Mouse (Mus musculus) left cerebral cortex, adult 9 months (tissue): ENCODE measurements around the gene Top3a.

Source experiments
- DNase-seq, 2 experiments: peaks; one replicate each; pipeline ENCODE4 v3.0.0; 2022; ENCODE audit warnings: low spot score in 2 of 2

Top3a gene

DNA sequence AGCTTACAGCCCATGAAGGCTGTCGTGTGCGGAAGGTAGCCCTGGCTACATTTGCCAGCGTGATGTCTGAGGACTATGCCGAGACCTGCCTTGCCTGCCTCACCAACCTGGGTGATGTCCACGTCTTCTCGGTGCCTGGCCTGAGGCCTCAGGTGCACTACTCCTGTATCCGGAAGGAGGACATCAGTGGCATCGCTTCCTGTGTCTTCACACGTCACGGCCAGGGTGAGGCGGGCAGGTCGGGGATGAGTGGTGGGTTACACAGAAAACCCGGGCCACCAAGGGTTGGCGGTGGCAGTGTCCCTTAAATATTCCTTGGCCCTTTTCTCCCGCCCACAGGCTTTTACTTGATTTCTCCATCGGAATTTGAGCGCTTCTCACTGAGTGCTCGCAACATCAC is 65.1 kb downstream of the Top3a start:
- no peak for DNase-seq

GRCm38 (mm10) chr11:60711218-60711617 is 65.9 kb downstream of the Top3a start:
- no peak for DNase-seq

DNA sequence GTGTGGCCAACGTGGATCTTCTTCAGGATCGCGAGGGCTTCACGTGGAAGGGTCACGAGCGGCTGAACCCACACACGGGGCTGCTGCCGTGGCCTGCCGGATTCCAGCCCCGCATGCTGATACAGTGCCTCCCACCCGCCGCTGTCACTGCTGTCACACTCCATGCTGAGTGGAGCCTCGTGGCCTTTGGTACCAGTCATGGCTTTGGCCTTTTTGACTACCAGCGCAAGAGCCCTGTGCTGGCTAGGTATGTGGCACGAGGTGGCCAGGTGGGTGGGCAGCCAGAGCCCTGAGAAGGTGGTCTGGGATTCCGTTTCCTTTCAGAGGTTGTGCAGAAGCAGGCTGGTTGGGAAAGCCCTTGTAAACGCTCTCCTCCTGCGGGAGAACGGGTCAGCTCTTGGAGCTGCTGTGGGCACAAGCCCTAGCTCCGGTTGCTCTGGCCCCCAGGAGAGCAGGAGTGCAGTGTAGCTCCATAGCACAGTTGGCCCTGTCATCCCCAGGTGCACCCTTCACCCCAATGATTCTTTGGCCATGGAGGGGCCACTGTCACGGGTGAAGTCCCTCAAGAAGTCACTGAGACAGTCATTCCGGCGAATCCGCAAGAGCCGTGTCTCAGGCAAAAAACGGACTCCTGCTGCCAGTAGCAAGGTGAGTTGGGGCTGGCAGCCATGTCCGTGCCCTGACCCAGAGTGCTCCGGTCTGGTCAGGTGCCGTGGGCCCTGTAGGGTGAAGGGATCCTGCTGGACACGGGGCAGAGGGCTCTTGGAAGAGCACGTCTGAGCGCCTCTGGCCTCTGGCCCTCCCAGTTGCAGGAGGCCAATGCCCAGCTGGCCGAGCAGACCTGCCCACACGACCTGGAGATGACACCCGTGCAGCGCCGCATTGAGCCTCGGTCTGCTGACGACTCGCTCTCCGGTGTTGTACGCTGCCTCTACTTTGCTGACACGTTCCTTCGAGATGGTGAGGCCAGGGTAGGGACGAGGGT is 67.4 kb downstream of the Top3a start:
- DNase-seq, result peak in 1 of 2 experiments; percentile 1

GRCm38 (mm10) chr11:60708631-60709030 is 68.5 kb downstream of the Top3a start:
- DNase-seq, result peak; percentile 0 to 2

DNA sequence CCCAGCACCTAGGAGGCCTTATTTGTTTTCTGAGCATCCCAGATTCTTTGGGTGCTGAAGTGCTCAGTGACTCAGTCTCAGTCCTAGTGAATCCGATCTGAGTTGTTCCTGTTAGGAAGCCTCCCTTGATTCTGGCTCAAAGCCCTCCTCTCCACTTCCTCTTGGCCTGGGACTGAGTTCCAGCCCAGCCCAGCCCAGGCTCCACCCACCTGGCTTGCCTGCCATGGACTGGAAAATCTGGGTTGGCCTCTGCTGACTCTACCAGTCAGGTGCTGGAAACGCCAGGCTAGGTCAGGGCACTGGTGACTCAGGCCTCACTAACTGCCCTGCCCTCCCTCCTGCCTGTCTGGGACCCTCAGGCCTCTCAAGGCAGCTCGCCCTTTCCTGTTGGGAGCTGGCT is 69.5 kb downstream of the Top3a start:
- peak; percentile 3 to 50 for DNase-seq

- peak; percentile 7 to 21 for DNase-seq
Observed at GRCm38 (mm10) chr11:60706696-60707480, 70.3 kb downstream of the Top3a start.

- DNase-seq, result peak; percentile 0 to 1
Observed at GRCm38 (mm10) chr11:60706076-60706475, 71.1 kb downstream of the Top3a start.

DNA sequence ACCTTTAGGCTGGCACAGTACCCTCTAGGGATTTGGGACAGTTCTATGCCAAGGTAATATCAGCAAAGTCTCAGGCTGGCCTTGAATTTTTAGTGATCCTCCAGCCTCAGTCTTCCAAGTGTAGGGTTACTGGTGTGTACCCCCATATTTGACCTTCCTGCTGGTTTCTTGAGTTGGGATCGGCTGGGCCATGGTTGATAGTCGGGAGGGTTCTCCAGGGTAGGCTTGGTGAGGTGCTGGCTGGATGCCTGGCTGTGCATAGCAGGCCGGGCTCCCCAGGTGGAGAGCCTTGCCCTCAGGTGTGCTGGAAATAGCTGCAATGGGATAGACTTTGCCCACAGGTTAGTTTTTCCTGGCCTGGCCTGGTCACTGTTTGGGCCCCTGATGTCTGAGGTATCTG is 71.9 kb downstream of the Top3a start:
- no peak for DNase-seq

- peak in 1 of 2 experiments; percentile 3 for DNase-seq
Observed at GRCm38 (mm10) chr11:60704023-60704880, 72.9 kb downstream of the Top3a start.

GRCm38 (mm10) chr11:60703131-60703530 is 74.0 kb downstream of the Top3a start:
- peak in 1 of 2 experiments; percentile 80 for DNase-seq

GRCm38 (mm10) chr11:60701611-60702010 is 75.6 kb downstream of the Top3a start:
- peak in 1 of 2 experiments; percentile 7 for DNase-seq

DNA sequence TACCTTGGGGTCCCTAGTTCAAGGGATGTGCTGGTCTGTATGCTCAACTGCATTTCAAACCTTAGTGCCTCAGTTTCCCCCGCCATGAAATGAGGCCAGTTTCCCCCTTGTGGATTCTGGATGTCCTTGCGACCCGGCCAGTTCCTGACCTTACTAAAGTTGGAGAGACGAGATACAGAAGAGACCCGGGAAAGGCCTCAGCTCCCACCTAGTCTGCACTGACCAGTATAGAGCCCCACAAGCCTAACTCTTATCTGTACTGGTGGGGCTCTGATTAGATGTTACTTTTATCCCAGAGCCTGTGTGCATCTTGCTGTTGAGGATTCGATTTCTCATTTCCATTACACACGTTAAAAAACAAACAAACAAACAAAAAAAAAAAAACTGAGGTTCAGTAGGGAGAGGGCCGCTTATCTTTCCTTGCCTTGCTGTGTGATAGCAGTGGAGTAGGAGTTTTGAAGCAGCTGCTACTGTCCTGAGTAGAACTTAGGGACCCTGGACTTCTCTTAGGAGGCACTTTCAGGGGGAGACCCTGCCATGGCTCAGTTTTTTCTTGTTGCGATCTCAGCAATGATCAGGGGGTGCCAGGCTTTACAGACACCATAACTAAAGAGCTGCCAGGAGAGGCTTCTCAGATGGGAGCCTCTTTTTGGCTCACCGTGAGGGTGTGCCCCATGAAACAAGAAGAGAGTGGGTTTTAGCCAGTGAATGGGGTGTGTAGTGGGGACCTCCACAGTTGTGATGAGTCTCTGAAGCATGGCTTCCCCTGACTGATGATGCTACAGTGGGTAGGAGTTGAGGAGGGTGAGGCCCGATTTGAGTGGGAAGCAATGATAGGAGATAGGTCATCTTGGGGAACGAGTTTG is 76.6 kb downstream of the Top3a start:
- peak in 1 of 2 experiments; percentile 10 for DNase-seq

- DNase-seq, result peak in 1 of 2 experiments; percentile 79
Observed at GRCm38 (mm10) chr11:60699524-60700075, 77.6 kb downstream of the Top3a start, which contains the start of gene Llgl1. TSS of gene Llgl1 (plus strand) at chr11:60699723.

DNA sequence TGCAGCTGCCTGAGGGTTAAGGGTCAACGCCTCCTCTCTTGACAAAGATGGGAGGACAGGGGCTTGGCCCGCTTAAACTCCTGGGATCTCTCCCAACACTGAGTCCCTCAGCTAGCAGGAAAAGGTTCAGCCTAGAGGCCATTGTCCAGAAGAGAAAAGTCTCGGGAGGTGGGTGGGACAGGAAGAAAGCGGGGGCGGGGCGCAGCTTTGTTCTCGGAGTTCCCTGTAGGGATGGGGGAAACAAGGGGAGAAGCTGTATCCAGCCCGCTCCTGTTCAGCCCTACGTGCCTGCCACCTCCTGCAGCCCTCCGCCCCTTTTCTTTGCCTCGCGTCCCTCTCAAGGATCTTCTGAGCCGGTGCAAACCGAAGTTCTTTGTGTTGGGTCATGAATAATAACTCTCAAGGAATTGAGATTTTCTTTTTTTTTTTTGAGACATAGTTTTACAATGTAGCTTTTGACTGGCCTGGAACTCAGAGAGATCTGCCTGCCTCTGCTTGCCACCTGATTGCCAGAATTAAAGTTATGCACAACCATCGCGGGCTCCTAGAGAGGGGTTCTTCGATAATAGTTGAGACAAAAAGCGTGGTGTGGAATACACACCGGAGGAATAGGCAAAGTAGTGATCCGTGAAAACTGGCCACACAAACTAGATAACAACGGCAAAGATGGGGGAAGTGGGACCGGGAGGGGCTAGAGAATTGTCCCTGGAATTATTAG is 78.2 kb downstream of the Top3a start:
- DNase-seq, result peak; percentile 11 to 22

DNA sequence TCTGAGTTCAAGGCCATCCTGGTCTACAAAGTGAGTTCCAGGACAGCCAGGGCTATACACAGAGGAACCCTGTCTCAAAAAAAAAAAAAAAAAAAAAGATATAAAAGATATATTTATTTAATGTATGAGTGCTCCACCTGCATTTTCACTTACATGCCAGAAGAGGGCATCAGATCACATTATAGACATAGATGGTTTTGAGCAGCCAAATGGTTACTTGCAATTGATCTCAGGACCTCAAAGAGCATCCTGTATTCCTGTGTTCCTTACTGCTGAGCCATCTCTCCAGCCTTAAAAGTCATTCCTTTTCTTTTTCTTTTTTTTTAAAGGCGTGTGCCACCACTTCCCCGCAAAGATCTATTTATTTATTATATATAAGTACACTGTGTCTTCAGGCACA is 79.6 kb downstream of the Top3a start:
- DNase-seq, result no peak

- no peak for DNase-seq
Observed at GRCm38 (mm10) chr11:60696165-60696564, 81.0 kb downstream of the Top3a start.
